Mouse (Mus musculus) layer of hippocampus, adult 2 months (tissue): ENCODE measurements around the gene Osbpl10. TPM values are rescaled to one million over a fixed set of nuclear protein-coding genes. Genes with fewer than 3 reads are reported as not detected.

Experiments used
- DNase-seq, 2 experiments: peaks; one replicate each; pipeline ENCODE4 v3.0.0; 2022; ENCODE audit warnings: low spot score in 2 of 2
- H3K27ac ChIP-seq: fragments of 200-600 bp; 2 replicates; pipeline ENCODE4 v1.8.1; 2022
- H3K4me3 ChIP-seq: fragments of 200-600 bp; 2 replicates; pipeline ENCODE4 v1.8.1; 2022; ENCODE audit warnings: mild to moderate bottlenecking
- CTCF ChIP-seq: fragments of 200-600 bp; conservative IDR thresholded peaks from 2 replicates; pipeline ENCODE4 v1.8.1; 2022; ENCODE audit warnings: antibody characterized with exemption, mild to moderate bottlenecking, moderate library complexity
- total RNA-seq, 2 experiments: library from RNA; stranded (reverse); gene quantifications; 2 replicates each; pipeline ENCODE4 v1.2.3; 2021

The Osbpl10 gene
- total RNA-seq, 2 experiments from 2014 or later: 19.0 to 19.5 TPM

- Histone ChIP-seq H3K27ac (no peak overlapping the region), H3K4me3 (no peak overlapping the region)
- DNase-seq: no peak
- peak; percentile 45 for TF ChIP-seq CTCF
These were observed 96.8 kb downstream of the Osbpl10 start for GRCm38 (mm10) chr9:115075191-115075590.

- peak; percentile 61 to 67 for DNase-seq
- Histone ChIP-seq H3K4me3 (no peak overlapping the region), H3K27ac (no peak overlapping the region)
- TF ChIP-seq CTCF: peak; percentile 88
These were observed 110.1 kb downstream of the Osbpl10 start for GRCm38 (mm10) chr9:115088295-115088993.

- TF ChIP-seq CTCF: peak; percentile 66
- DNase-seq: no peak
- H3K4me3 ChIP-seq: no peak overlapping the region
- no peak overlapping the region for H3K27ac ChIP-seq
These were observed 111.3 kb downstream of the Osbpl10 start for GRCm38 (mm10) chr9:115089644-115090043.

GRCm38 (mm10) chr9:115096481-115096880, 118.1 kb downstream of the Osbpl10 start:
- Histone ChIP-seq H3K27ac (no peak overlapping the region), H3K4me3 (no peak overlapping the region)
- TF ChIP-seq CTCF: no peak
- DNase-seq: no peak

- no peak for DNase-seq
- Histone ChIP-seq H3K4me3 (no peak overlapping the region), H3K27ac (no peak overlapping the region)
- TF ChIP-seq CTCF: peak; percentile 17; the same call in 1 of the 2 replicates
These were observed 119.0 kb downstream of the Osbpl10 start for GRCm38 (mm10) chr9:115097340-115097739.

- no peak for DNase-seq
- no peak overlapping the region for H3K27ac ChIP-seq
- H3K4me3 ChIP-seq: no peak overlapping the region
- TF ChIP-seq CTCF: no peak
These were observed 122.0 kb downstream of the Osbpl10 start for GRCm38 (mm10) chr9:115100181-115100915.

- H3K4me3 ChIP-seq: no peak overlapping the region
- no peak for TF ChIP-seq CTCF
- DNase-seq: no peak
- no peak overlapping the region for H3K27ac ChIP-seq
These were observed 129.1 kb downstream of the Osbpl10 start for GRCm38 (mm10) chr9:115107430-115107829.

- TF ChIP-seq CTCF: peak; percentile 30; the same call in 1 of the 2 replicates
- H3K27ac ChIP-seq: no peak overlapping the region
- no peak overlapping the region for H3K4me3 ChIP-seq
- DNase-seq: no peak
These were observed 132.3 kb downstream of the Osbpl10 start for GRCm38 (mm10) chr9:115110655-115111054.

GRCm38 (mm10) chr9:115117314-115117713, 138.9 kb downstream of the Osbpl10 start:
- DNase-seq: no peak
- no peak overlapping the region for H3K27ac ChIP-seq
- no peak overlapping the region for H3K4me3 ChIP-seq
- TF ChIP-seq CTCF: no peak

GRCm38 (mm10) chr9:115120276-115120675, 141.9 kb downstream of the Osbpl10 start:
- TF ChIP-seq CTCF: no peak
- DNase-seq: no peak
- Histone ChIP-seq H3K27ac (no peak overlapping the region), H3K4me3 (no peak overlapping the region)

- no peak overlapping the region for H3K4me3 ChIP-seq
- DNase-seq: no peak
- no peak for TF ChIP-seq CTCF
- no peak overlapping the region for H3K27ac ChIP-seq
These were observed 142.4 kb downstream of the Osbpl10 start for GRCm38 (mm10) chr9:115120678-115121224.

- no peak for TF ChIP-seq CTCF
- no peak overlapping the region for H3K27ac ChIP-seq
- H3K4me3 ChIP-seq: no peak overlapping the region
- DNase-seq: no peak
These were observed 149.0 kb downstream of the Osbpl10 start for GRCm38 (mm10) chr9:115127342-115127741.

- no peak for TF ChIP-seq CTCF
- DNase-seq: no peak
- no peak overlapping the region for H3K27ac ChIP-seq
- H3K4me3 ChIP-seq: no peak overlapping the region
These were observed 155.6 kb downstream of the Osbpl10 start for GRCm38 (mm10) chr9:115133926-115134325.
